Mouse (Mus musculus) MEL (cell line): Measurements from ENCODE around the gene Gmfb. TPM values are rescaled to one million over a fixed set of nuclear protein-coding genes. Genes with fewer than 3 reads are reported as not detected.

Experiments
- DNase-seq: peaks from one replicate; pipeline ENCODE4 v3.0.0; 2011; ENCODE audit warnings: low read depth, low spot score
- H3K27ac ChIP-seq: 2 replicates; pipeline ENCODE4 v1.5.1; 2012; ENCODE audit warnings: low read depth, mild to moderate bottlenecking, control low read depth, low read length, moderate library complexity; ENCODE audit not compliant: control insufficient read depth
- H3K27me3 ChIP-seq, 2 experiments: fragments of 150-350 bp in 1 of 2; sonication (generic) in 1 of 2; 2 replicates each; pipeline ENCODE4 v1.6.1; 2012; ENCODE audit warnings: low read length in 2 of 2, mild to moderate bottlenecking in 2 of 2, improper control_type of control experiment in 1 of 2, moderate library complexity in 1 of 2; ENCODE audit not compliant: insufficient read depth in 2 of 2, control insufficient read depth in 1 of 2
- H3K36me3 ChIP-seq, 2 experiments: 2 replicates each; pipeline ENCODE4 v1.6.1; 2012 to 2014; ENCODE audit warnings: low read length in 2 of 2, improper control_type of control experiment in 1 of 2, inconsistent platforms in 1 of 2, mild to moderate bottlenecking in 1 of 2; ENCODE audit not compliant: insufficient read depth in 2 of 2, control insufficient read depth in 1 of 2
- H3K4me1 ChIP-seq, 2 experiments: fragments of 150-350 bp in 1 of 2; sonication (generic) in 1 of 2; 2 replicates each; pipeline ENCODE4 v1.6.1; 2012; ENCODE audit warnings: low read length in 2 of 2, improper control_type of control experiment in 1 of 2, mild to moderate bottlenecking in 1 of 2; ENCODE audit not compliant: insufficient read depth in 2 of 2, control insufficient read depth in 1 of 2
- H3K4me3 ChIP-seq, 2 experiments: fragments of 150-350 bp in 1 of 2; sonication (generic) in 1 of 2; 2 replicates each; pipeline ENCODE4 v1.5.1; 2012; ENCODE audit warnings: low read depth in 2 of 2, low read length in 2 of 2, mild to moderate bottlenecking in 2 of 2, moderate library complexity in 2 of 2, control low read depth in 1 of 2, improper control_type of control experiment in 1 of 2; ENCODE audit not compliant: control insufficient read depth in 1 of 2, insufficient read depth in 1 of 2
- H3K79me2 ChIP-seq: 2 replicates; pipeline ENCODE4 v1.6.1; 2012; ENCODE audit warnings: mild to moderate bottlenecking, low read length, moderate library complexity; ENCODE audit not compliant: control insufficient read depth, poor library complexity, insufficient read depth
- H3K9ac ChIP-seq: 2 replicates; pipeline ENCODE4 v1.6.1; 2012; ENCODE audit warnings: low read depth, mild to moderate bottlenecking, control low read depth, low read length, moderate library complexity; ENCODE audit not compliant: control insufficient read depth, poor library complexity, severe bottlenecking
- H3K9me3 ChIP-seq: fragments of 150-350 bp; sonication (generic); replicated peaks from 2 replicates; pipeline ENCODE4 v1.6.1; 2012; ENCODE audit warnings: mild to moderate bottlenecking, low read length, improper control_type of control experiment, moderate library complexity; ENCODE audit not compliant: insufficient read depth
- BHLHE40 ChIP-seq: IDR thresholded peaks from 2 replicates; pipeline ENCODE4 v1.6.1; 2012; ENCODE audit warnings: low read depth, mild to moderate bottlenecking, inconsistent platforms, low read length, improper control_type of control experiment, borderline replicate concordance
- CHD1 ChIP-seq: IDR thresholded peaks from 2 replicates; pipeline ENCODE4 v1.6.1; 2012; ENCODE audit warnings: low read depth, mild to moderate bottlenecking, inconsistent platforms, low read length, improper control_type of control experiment
- CHD2 ChIP-seq: IDR thresholded peaks from 2 replicates; pipeline ENCODE4 v1.6.1; 2011; ENCODE audit warnings: low read length, improper control_type of control experiment
- CTCF ChIP-seq, 3 experiments: IDR thresholded peaks in 2 of 3; conservative IDR thresholded peaks in 1 of 3; 2 replicates each; pipeline ENCODE4 v1.5.1; 2011 to 2012; ENCODE audit warnings: low read length in 3 of 3, low read depth in 2 of 3, mild to moderate bottlenecking in 2 of 3, improper control_type of control experiment in 1 of 3, inconsistent platforms in 1 of 3, mixed read lengths in 1 of 3, moderate library complexity in 1 of 3; ENCODE audit not compliant: control insufficient read depth in 1 of 3, insufficient read depth in 1 of 3, poor library complexity in 1 of 3, severe bottlenecking in 1 of 3
- GATA1 ChIP-seq: IDR thresholded peaks from 2 replicates; pipeline ENCODE4 v1.6.1; 2011; ENCODE audit warnings: low read depth, low read length, improper control_type of control experiment
- JUND ChIP-seq: IDR thresholded peaks from 2 replicates; pipeline ENCODE4 v1.6.1; 2011; ENCODE audit warnings: low read depth, mild to moderate bottlenecking, improper control_type of control experiment, low read length
- MAFK ChIP-seq: IDR thresholded peaks from 2 replicates; pipeline ENCODE4 v1.6.1; 2011; ENCODE audit warnings: low read depth, mild to moderate bottlenecking, low read length, improper control_type of control experiment, borderline replicate concordance
- MXI1 ChIP-seq: IDR thresholded peaks from 2 replicates; pipeline ENCODE4 v1.6.1; 2011; ENCODE audit warnings: mild to moderate bottlenecking, low read depth, low read length, improper control_type of control experiment
- MYB ChIP-seq: IDR thresholded peaks from 2 replicates; pipeline ENCODE4 v1.6.1; 2011; ENCODE audit warnings: mild to moderate bottlenecking, low read depth, low read length, improper control_type of control experiment
- NRF1 ChIP-seq: IDR thresholded peaks from 2 replicates; pipeline ENCODE4 v1.6.1; 2014; ENCODE audit warnings: low read depth, mild to moderate bottlenecking, inconsistent platforms, low read length, improper control_type of control experiment, moderate library complexity; ENCODE audit not compliant: poor library complexity, insufficient read depth, severe bottlenecking
- POLR2AphosphoS5 ChIP-seq: IDR thresholded peaks from 2 replicates; pipeline ENCODE4 v1.6.1; 2012; ENCODE audit warnings: low read depth, borderline replicate concordance, mild to moderate bottlenecking, inconsistent platforms, low read length, moderate library complexity, mixed read lengths
- RCOR1 ChIP-seq: IDR thresholded peaks from 2 replicates; pipeline ENCODE4 v1.6.1; 2012; ENCODE audit warnings: low read depth, mild to moderate bottlenecking, inconsistent platforms, low read length, improper control_type of control experiment
- SIN3A ChIP-seq: IDR thresholded peaks from 2 replicates; pipeline ENCODE4 v1.6.1; 2012; ENCODE audit warnings: low read length, improper control_type of control experiment, inconsistent platforms
- SMC3 ChIP-seq: IDR thresholded peaks from 2 replicates; pipeline ENCODE4 v1.6.1; 2011; ENCODE audit warnings: low read depth, low read length, improper control_type of control experiment
- TAL1 ChIP-seq: IDR thresholded peaks from 2 replicates; pipeline ENCODE4 v1.6.1; 2012; ENCODE audit warnings: mild to moderate bottlenecking, inconsistent platforms, low read length, moderate library complexity, mixed read lengths
- TBP ChIP-seq: IDR thresholded peaks from 2 replicates; pipeline ENCODE4 v1.8.0; 2011; ENCODE audit warnings: low read depth, low read length, improper control_type of control experiment
- UBTF ChIP-seq: IDR thresholded peaks from 2 replicates; pipeline ENCODE4 v1.6.1; 2012; ENCODE audit warnings: low read depth, mild to moderate bottlenecking, inconsistent platforms, low read length, improper control_type of control experiment, moderate library complexity, borderline replicate concordance; ENCODE audit not compliant: insufficient read depth
- ZC3H11A ChIP-seq: IDR thresholded peaks from 2 replicates; pipeline ENCODE4 v1.6.1; 2012; ENCODE audit warnings: low read depth, mild to moderate bottlenecking, inconsistent platforms, low read length, improper control_type of control experiment
- ZMIZ1 ChIP-seq: IDR thresholded peaks from 2 replicates; pipeline ENCODE4 v1.6.1; 2012; ENCODE audit warnings: low read depth, mild to moderate bottlenecking, inconsistent platforms, low read length, improper control_type of control experiment, moderate library complexity
- polyA plus RNA-seq, 2 experiments: library from polyadenylated mRNA; stranded (reverse) in 1 of 2; unstranded in 1 of 2; fragments of >175 nt in 1 of 2; fragments of >200 nt in 1 of 2; gene quantifications; 2 replicates each; pipeline versions ENCODE4 v1.2.1 to v1.2.4; 2012; ENCODE audit warnings: low replicate concordance in 2 of 2, low read depth in 1 of 2; ENCODE audit not compliant: insufficient read length in 2 of 2, insufficient read depth in 1 of 2, missing spikeins in 1 of 2
- total RNA-seq: library from RNA; depleted of rRNA; stranded (reverse); fragments of 300-350 nt; gene quantifications from 2 replicates; pipeline ENCODE4 v1.2.3, GENCODE M21; 2012

Gmfb gene
- total and polyA plus RNA-seq, 3 experiments, result 55.6 to 59.6 TPM; not detected in 1

- Histone ChIP-seq H3K9ac (no peak overlapping the region), H3K4me3 (no peak overlapping the region), H3K27ac (no peak overlapping the region), H3K4me1 (peaks cover 4 to 18% of the 10 kb centered on the region in 2 experiments), H3K27me3 (no peaks in the 10 kb centered on the region), H3K36me3 (peaks cover 10 to 20% of the 10 kb centered on the region in 2 experiments), H3K9me3 (no peaks in the 10 kb centered on the region), H3K79me2 (peaks cover 47% of the 10 kb centered on the region)
- no peak for DNase-seq
- TF ChIP-seq CHD1, result no peak
- no peak for TF ChIP-seq NRF1
Observed at GRCm38 (mm10) chr14:46818743-46819142, 3.3 kb downstream of the Gmfb start.

- no peak overlapping the region for H3K27ac ChIP-seq
- peaks cover 4 to 15% of the 10 kb centered on the region in 2 experiments for H3K4me1 ChIP-seq
Observed at GRCm38 (mm10) chr14:46816916-46817622, 5.0 kb downstream of the Gmfb start.

DNA sequence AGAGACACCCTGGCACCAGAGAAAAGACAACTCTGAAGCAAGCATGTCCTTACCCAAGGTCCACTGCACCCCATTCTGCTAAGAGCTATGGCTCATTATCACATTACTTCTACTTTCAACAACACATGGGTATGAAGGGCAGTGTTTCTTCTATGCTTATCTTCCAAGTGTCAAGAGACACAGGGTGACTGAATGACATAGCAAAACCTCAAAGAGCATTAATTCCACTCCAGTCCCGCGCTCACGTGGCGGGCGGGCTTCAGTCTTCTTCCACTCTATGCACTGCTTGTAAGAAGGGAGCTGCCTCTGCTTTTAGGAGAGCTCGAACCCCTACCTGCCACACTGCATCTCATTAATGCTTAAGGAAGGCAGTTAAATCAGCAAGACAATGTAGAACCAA is 6.4 kb downstream of the Gmfb start:
- Histone ChIP-seq H3K4me3 (no peak overlapping the region), H3K27ac (no peak overlapping the region), H3K36me3 (peaks cover 14 to 17% of the 10 kb centered on the region in 2 experiments), H3K4me1 (peaks cover 0 to 10% of the 10 kb centered on the region in 2 experiments; a peak in 3 of 4 replicates), H3K79me2 (peaks cover 34% of the 10 kb centered on the region), H3K9me3 (no peaks in the 10 kb centered on the region), H3K9ac (no peak overlapping the region), H3K27me3 (no peaks in the 10 kb centered on the region)
- TF ChIP-seq BHLHE40, result no peak
- TF ChIP-seq GATA1, result no peak
- no peak for TF ChIP-seq UBTF
- no peak for TF ChIP-seq ZC3H11A
- no peak for TF ChIP-seq TBP
- TF ChIP-seq MXI1, result no peak
- TF ChIP-seq JUND, result no peak
- TF ChIP-seq SMC3, result no peak
- no peak for TF ChIP-seq TAL1
- DNase-seq, result peak; percentile 34

More at GRCm38 (mm10) chr14:46816916-46817622, 5.0 kb downstream of the Gmfb start:
- Histone ChIP-seq H3K9ac (no peak overlapping the region), H3K4me3 (no peak overlapping the region), H3K79me2 (peaks cover 47% of the 10 kb centered on the region), H3K9me3 (no peaks in the 10 kb centered on the region), H3K27me3 (no peaks in the 10 kb centered on the region), H3K36me3 (peaks cover 11 to 17% of the 10 kb centered on the region in 2 experiments)
- TF ChIP-seq CHD2, result no peak
- TF ChIP-seq ZMIZ1, result no peak
- TF ChIP-seq RCOR1, result no peak
- no peak for TF ChIP-seq MAFK
- no peak for TF ChIP-seq SIN3A
- TF ChIP-seq BHLHE40, result no peak
- TF ChIP-seq POLR2AphosphoS5, result no peak
- no peak for TF ChIP-seq MYB
- no peak for TF ChIP-seq CTCF (IDR thresholded peaks at IDR 0.05 in 2 of 3, conservative IDR thresholded peaks at IDR 0.05 in 1 of 3; ENCODE audit: control insufficient read depth in 1 of 3, insufficient read depth in 1 of 3, low read depth in 2 of 3, low read length in 3 of 3, poor library complexity in 1 of 3, severe bottlenecking in 1 of 3)
- DNase-seq, result no peak
